In the genomic region with DNA sequence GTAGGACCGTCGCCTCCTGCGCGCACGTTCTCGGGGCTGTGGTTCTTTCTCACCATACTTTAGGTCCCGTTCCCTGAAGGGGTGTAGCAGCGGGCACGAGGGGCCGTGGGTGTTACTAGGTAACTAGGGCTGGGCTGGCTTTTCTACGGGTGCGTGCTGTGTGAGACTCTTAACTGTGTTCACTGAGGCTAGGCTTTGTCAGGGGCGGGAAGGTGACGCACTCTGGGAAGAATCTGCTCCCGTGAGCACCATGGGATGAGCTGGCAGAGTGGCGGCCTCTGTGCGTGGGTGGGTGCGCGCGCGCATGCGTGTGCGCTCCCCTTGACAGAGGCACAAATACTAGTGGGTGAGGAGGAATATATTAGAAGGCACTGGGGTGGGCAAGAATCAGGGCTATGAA, we compare ENCODE assay signal across 13 mouse cellular contexts. TPM values are rescaled to one million over a fixed set of nuclear protein-coding genes. Genes with fewer than 3 reads are reported as not detected.
DNase-seq lines count a peak whose midpoint lies in the region; ATAC-seq and TF ChIP-seq lines count a peak whose summit lies in the region.
"Had no signal": no experiment of that assay in that cellular context is flagged by ENCODE, and none has a peak within 500 bp of the region (broad histone marks: within the 10 kb centered on the region; RNA-seq: fewer than 3 reads in every experiment).

No protein-coding gene starts in this region.

- H3K79me2 ChIP-seq in liver, adult 2 months (ENCODE audit: control insufficient read depth, insufficient read depth, low read length), result no peaks in the 10 kb centered on the region

- 34% methylated on average over 23 of the region's 23 CpGs for WGBS in heart, embryonic 11.5 days (ENCODE audit: insufficient replicate concordance)
- 27% methylated on average over 23 of the region's 23 CpGs for WGBS in liver, adult 2 months
- whole genome bisulfite sequencing in liver, embryonic 11.5 days, result 36% methylated on average over 23 of the region's 23 CpGs
- WGBS in liver, embryonic 16.5 days (ENCODE audit: insufficient replicate concordance), result 42% methylated on average over 23 of the region's 23 CpGs

- H3K4me3 ChIP-seq in heart, embryonic 11.5 days (ENCODE audit: low read depth, low read length), result no peak overlapping the region; the same call in 1 of the 2 replicates
- H3K4me3 ChIP-seq in liver, adult 2 months (ENCODE audit: insufficient read depth, low read depth, low read length), result peak overlapping the region; percentile 59
- no peak overlapping the region for H3K4me3 ChIP-seq in liver, embryonic 11.5 days (ENCODE audit: low read depth, low read length)
- H3K4me3 ChIP-seq in liver, embryonic 16.5 days (ENCODE audit: low read depth, low read length), result peak overlapping the region; percentile 19
- H3K4me3 ChIP-seq: limb, embryonic 12.5 days had no signal

- no peak for DNase-seq in heart, adult 8-10 months (ENCODE audit: low spot score)
- peak; percentile 71 for DNase-seq in liver, adult 2 months (ENCODE audit: extremely low read depth, low read depth, low spot score)
- DNase-seq in liver, embryonic 11.5 days (ENCODE audit: low spot score), result no peak
- DNase-seq in R1 (ENCODE audit: low read depth, low spot score), result peak; percentile 83
- no peak for DNase-seq in thymus, postnatal 25 days
- DNase-seq: cerebellum, adult 8-10 months; kidney, adult 9 months had no signal

- H3K9me3 ChIP-seq in heart, embryonic 11.5 days (replicated peaks; ENCODE audit: control insufficient read depth, low read length), result no peaks in the 10 kb centered on the region
- no peaks in the 10 kb centered on the region for H3K9me3 ChIP-seq in liver, embryonic 11.5 days (ENCODE audit: control insufficient read depth, low read length)
- no peaks in the 10 kb centered on the region for H3K9me3 ChIP-seq in liver, embryonic 16.5 days (replicated peaks; ENCODE audit: control insufficient read depth, low read length)
- H3K9me3 ChIP-seq: limb, embryonic 12.5 days had no signal

- H3K36me3 ChIP-seq in heart, embryonic 11.5 days (ENCODE audit: control insufficient read depth, insufficient read depth, low read length), result no peaks in the 10 kb centered on the region
- no peaks in the 10 kb centered on the region for H3K36me3 ChIP-seq in liver, adult 2 months (ENCODE audit: control insufficient read depth, insufficient read depth, low read length)
- no peaks in the 10 kb centered on the region for H3K36me3 ChIP-seq in liver, embryonic 11.5 days (ENCODE audit: control insufficient read depth, insufficient read depth, low read length)
- H3K36me3 ChIP-seq in liver, embryonic 16.5 days (ENCODE audit: control insufficient read depth, insufficient read depth), result no peaks in the 10 kb centered on the region
- H3K36me3 ChIP-seq: limb, embryonic 12.5 days had no signal

- H3K27ac ChIP-seq in heart, embryonic 11.5 days (ENCODE audit: low read depth, low read length), result no peak overlapping the region
- H3K27ac ChIP-seq in liver, adult 2 months (replicated peaks; ENCODE audit: insufficient read depth, low read depth, low read length), result peak overlapping the region; percentile 92
- no peak overlapping the region for H3K27ac ChIP-seq in liver, embryonic 11.5 days (ENCODE audit: low read depth, low read length)
- peak overlapping the region; percentile 83 for H3K27ac ChIP-seq in liver, embryonic 16.5 days (ENCODE audit: low read length)
- H3K27ac ChIP-seq: limb, embryonic 12.5 days had no signal

- no peak for TF ChIP-seq CTCF in liver, adult 2 months (IDR thresholded peaks at IDR 0.05; ENCODE audit: low read depth, low read length)

- peak overlapping the region; percentile 46 for H3K4me2 ChIP-seq in heart, embryonic 11.5 days
- no peak overlapping the region for H3K4me2 ChIP-seq in liver, embryonic 11.5 days
- peak overlapping the region; percentile 36; the same call in 1 of the 2 replicates for H3K4me2 ChIP-seq in liver, embryonic 16.5 days (ENCODE audit: low read depth, low read length)
- H3K4me2 ChIP-seq: limb, embryonic 12.5 days had no signal

- no peak for ATAC-seq in heart, embryonic 11.5 days (replicated peaks; ENCODE audit: insufficient number of reproducible peaks, low FRiP score, low TSS enrichment)
- ATAC-seq in liver, embryonic 11.5 days (replicated peaks; ENCODE audit: low FRiP score), result no peak
- peak; percentile 62 for ATAC-seq in liver, embryonic 16.5 days (ENCODE audit: low read depth)
- no peak for ATAC-seq in activated CD4-positive, CD25-positive, alpha-beta regulatory T cell, adult 4 months
- ATAC-seq: midbrain, embryonic 16.5 days had no signal

- peaks cover 23% of the 10 kb centered on the region for H3K4me1 ChIP-seq in heart, embryonic 11.5 days (ENCODE audit: control insufficient read depth, insufficient read depth, low read length)
- peaks cover 14% of the 10 kb centered on the region for H3K4me1 ChIP-seq in liver, adult 2 months (ENCODE audit: control insufficient read depth, insufficient read depth, low read length)
- H3K4me1 ChIP-seq in liver, embryonic 11.5 days (replicated peaks; ENCODE audit: control insufficient read depth, insufficient read depth, low read length), result no peaks in the 10 kb centered on the region
- H3K4me1 ChIP-seq in liver, embryonic 16.5 days (ENCODE audit: control insufficient read depth, low read depth, low read length), result no peaks in the 10 kb centered on the region

- H3K27me3 ChIP-seq in heart, embryonic 11.5 days (ENCODE audit: control insufficient read depth, insufficient read depth, low read length), result peaks cover 6% of the 10 kb centered on the region
- no peaks in the 10 kb centered on the region for H3K27me3 ChIP-seq in liver, adult 2 months (ENCODE audit: control insufficient read depth, insufficient read depth, low read length)
- H3K27me3 ChIP-seq in liver, embryonic 11.5 days (replicated peaks; ENCODE audit: control insufficient read depth, insufficient read depth, low read length), result peaks cover 23% of the 10 kb centered on the region
- no peaks in the 10 kb centered on the region for H3K27me3 ChIP-seq in liver, embryonic 16.5 days (ENCODE audit: control insufficient read depth, insufficient read depth, low read depth, low read length)

- H3K9ac ChIP-seq in heart, embryonic 11.5 days (ENCODE audit: low read depth, low read length), result no peak overlapping the region; the same call in 1 of the 2 replicates
- peak overlapping the region; percentile 77 for H3K9ac ChIP-seq in liver, adult 2 months (ENCODE audit: low read depth, low read length)
- H3K9ac ChIP-seq in liver, embryonic 11.5 days (ENCODE audit: low read depth, low read length), result no peak overlapping the region
- no peak overlapping the region; the same call in 1 of the 2 replicates for H3K9ac ChIP-seq in liver, embryonic 16.5 days (ENCODE audit: low read depth, low read length)
- H3K9ac ChIP-seq: limb, embryonic 12.5 days had no signal

- 0 out of 2 replicates have a peak, but pooled peaks have one; percentile 4 for TF ChIP-seq POLR2A in liver, adult 2 months (IDR thresholded peaks at IDR 0.05; ENCODE audit: extremely low read depth, insufficient read depth, low read length)

RNA-seq across cellular contexts. Expression of a gene that starts 23.9 kb away (rescaled TPM):
- 34.9 and 35.3 TPM in 2 replicates for polyA plus RNA-seq in heart, embryonic 11.5 days (2014; fragmentation: Nextera tagmentation; extraction: Ambion mirVana)
- total RNA-seq in heart, adult 8-10 months (2022), result 100 to 1,000 TPM; 427 to 604 (median 541) TPM
- total RNA-seq in liver, adult 2 months (2014; rRNA removed), result 149 and 164 TPM in 2 replicates
- polyA plus RNA-seq in liver, adult 2 months (2012; rRNA removed), result 216 and 232 TPM in 2 replicates
- polyA plus RNA-seq in liver, embryonic 11.5 days (2014; fragmentation: Nextera tagmentation; extraction: Ambion mirVana), result 2.6 and 3.5 TPM in 2 replicates
- 2.8 and 3.6 TPM in 2 replicates for polyA plus RNA-seq in liver, embryonic 16.5 days (2015; fragmentation: Nextera tagmentation; extraction: Ambion mirVana)
- not detected for polyA plus RNA-seq in activated CD4-positive, CD25-positive, alpha-beta regulatory T cell, adult 4 months (2017; shearing (Covaris generic))
- total RNA-seq: granulocyte monocyte progenitor cell, adult 5-6 weeks had no signal

Comparison
In these comparisons a context has a peak if more than half of its experiments do, and no peak if none do; other contexts are left out.
1. H3K27ac ChIP-seq: peak in liver, adult 2 months (single experiment) and liver, embryonic 16.5 days (single experiment); none in heart, embryonic 11.5 days (single experiment) and liver, embryonic 11.5 days (single experiment).
2. H3K4me3 ChIP-seq: peak in liver, adult 2 months (single experiment) and liver, embryonic 16.5 days (single experiment); none in heart, embryonic 11.5 days (single experiment) and liver, embryonic 11.5 days (single experiment).
3. DNase-seq: peak in liver, adult 2 months (single experiment) and R1 (single experiment); none in heart, adult 8-10 months (single experiment), liver, embryonic 11.5 days (single experiment) and thymus, postnatal 25 days (single experiment).